Mouse (Mus musculus): ENCODE measurements at regions not wholly inside any gene's neighbourhood (a gene's known extent, or its start where the extent isn't known, plus 50 kb on each side); places are given as distances from the start of the nearest gene placed in this dataset.

GRCm38 (mm10) chr1:152304487-152305130 lies 81.9 kb downstream of the Tsen15 start:
- TF ChIP-seq POLR2A (IDR thresholded peaks at IDR 0.05; ENCODE audit: insufficient read depth, low read depth, low read length) (no peak), EP300 (IDR thresholded peaks at IDR 0.05; ENCODE audit: insufficient read depth, low read depth, low read length) (no peak), CTCF (IDR thresholded peaks at IDR 0.05) (no peak)

Data from heart, adult 2 months (tissue).